Mouse (Mus musculus) CH12.LX (cell line): Measurements from ENCODE around the gene Svs4. TPM values are rescaled to one million over a fixed set of nuclear protein-coding genes. Genes with fewer than 3 reads are reported as not detected.

Experiments
- DNase-seq: peaks from one replicate; pipeline ENCODE4 v3.0.0-alpha.2; 2013; ENCODE audit errors: extremely low read depth
- H3K27ac ChIP-seq: 2 replicates; pipeline ENCODE4 v1.5.1; 2012; ENCODE audit warnings: low read depth, mild to moderate bottlenecking, control low read depth, moderate library complexity; ENCODE audit not compliant: insufficient read depth
- H3K27me3 ChIP-seq: replicated peaks from 2 replicates; pipeline ENCODE3; 2012; ENCODE audit warnings: inconsistent platforms
- H3K36me3 ChIP-seq, 2 experiments: replicated peaks in 1 of 2; 2 replicates each; pipeline versions ENCODE3 to v1.6.1; 2012; ENCODE audit warnings: inconsistent platforms in 1 of 2, low read length in 1 of 2, mild to moderate bottlenecking in 1 of 2, mixed read lengths in 1 of 2, moderate library complexity in 1 of 2; ENCODE audit not compliant: control insufficient read depth in 1 of 2, insufficient read depth in 1 of 2
- H3K4me1 ChIP-seq, 2 experiments: 2 replicates each; pipeline ENCODE4 v1.6.1; 2012; ENCODE audit warnings: inconsistent platforms in 1 of 2, moderate library complexity in 1 of 2; ENCODE audit not compliant: insufficient read depth in 2 of 2, control insufficient read depth in 1 of 2
- H3K4me2 ChIP-seq: 2 replicates; pipeline ENCODE4 v1.6.1; 2012; ENCODE audit warnings: low read depth, mild to moderate bottlenecking, control low read depth; ENCODE audit not compliant: poor library complexity, insufficient read depth, severe bottlenecking
- H3K4me3 ChIP-seq, 3 experiments: fragments of 150-350 bp in 1 of 3; sonication (generic) in 1 of 3; replicated peaks in 1 of 3; 2 replicates each; pipeline versions ENCODE3 to v1.5.1; 2011 to 2012; ENCODE audit warnings: low read depth in 2 of 3, low read length in 2 of 3, mild to moderate bottlenecking in 2 of 3, moderate library complexity in 2 of 3, control low read depth in 1 of 3, improper control_type of control experiment in 1 of 3, inconsistent platforms in 1 of 3, mixed read lengths in 1 of 3; ENCODE audit not compliant: poor library complexity in 1 of 3
- H3K79me2 ChIP-seq: replicated peaks from 2 replicates; pipeline ENCODE4 v1.6.1; 2012; ENCODE audit warnings: mild to moderate bottlenecking, moderate library complexity; ENCODE audit not compliant: control insufficient read depth, poor library complexity, insufficient read depth, severe bottlenecking; ENCODE audit errors: extremely low read depth
- H3K9ac ChIP-seq: 2 replicates; pipeline ENCODE4 v1.6.1; 2012; ENCODE audit warnings: low read depth, mild to moderate bottlenecking, control low read depth, moderate library complexity; ENCODE audit not compliant: insufficient read depth
- H3K9me3 ChIP-seq: replicated peaks from 2 replicates; pipeline ENCODE3; 2012; ENCODE audit warnings: low read length, inconsistent platforms, mixed read lengths
- CTCF ChIP-seq, 2 experiments: IDR thresholded peaks in 1 of 2; conservative IDR thresholded peaks in 1 of 2; 2 replicates each; pipeline ENCODE4 v1.5.1; 2011 to 2012; ENCODE audit warnings: low read depth in 2 of 2, low read length in 2 of 2, improper control_type of control experiment in 1 of 2, inconsistent platforms in 1 of 2, mild to moderate bottlenecking in 1 of 2, moderate library complexity in 1 of 2
- ELF1 ChIP-seq: IDR thresholded peaks from 2 replicates; pipeline ENCODE4 v1.6.1; 2014; ENCODE audit warnings: low read depth, mild to moderate bottlenecking, inconsistent platforms, low read length, improper control_type of control experiment
- ETS1 ChIP-seq: conservative IDR thresholded peaks from 2 replicates; pipeline ENCODE4 v1.6.1; 2012; ENCODE audit warnings: low read depth, mild to moderate bottlenecking, inconsistent platforms, low read length, improper control_type of control experiment, moderate library complexity
- GABPA ChIP-seq: IDR thresholded peaks from 2 replicates; pipeline ENCODE4 v1.6.1; 2012; ENCODE audit warnings: low read depth, low read length, improper control_type of control experiment, inconsistent platforms; ENCODE audit not compliant: insufficient replicate concordance
- HCFC1 ChIP-seq: IDR thresholded peaks from 2 replicates; pipeline ENCODE4 v1.6.1; 2012; ENCODE audit warnings: low read depth, mild to moderate bottlenecking, inconsistent platforms, low read length, improper control_type of control experiment
- IRF4 ChIP-seq: IDR thresholded peaks from 2 replicates; pipeline ENCODE4 v1.6.1; 2014; ENCODE audit warnings: low read depth, mild to moderate bottlenecking, inconsistent platforms, low read length, improper control_type of control experiment
- MAFK ChIP-seq: IDR thresholded peaks from 2 replicates; pipeline ENCODE4 v1.6.1; 2011; ENCODE audit warnings: low read length, improper control_type of control experiment; ENCODE audit not compliant: insufficient replicate concordance
- MEF2A ChIP-seq: IDR thresholded peaks from 2 replicates; pipeline ENCODE4 v1.6.1; 2014; ENCODE audit warnings: low read depth, mild to moderate bottlenecking, inconsistent platforms, low read length, improper control_type of control experiment, borderline replicate concordance
- MYC ChIP-seq: IDR thresholded peaks from 2 replicates; pipeline ENCODE4 v1.6.1; 2011; ENCODE audit warnings: low read depth, mild to moderate bottlenecking, improper control_type of control experiment, low read length
- NRF1 ChIP-seq: IDR thresholded peaks from 2 replicates; pipeline ENCODE4 v1.6.1; 2014; ENCODE audit warnings: low read depth, mild to moderate bottlenecking, inconsistent platforms, low read length, improper control_type of control experiment, moderate library complexity
- PAX5 ChIP-seq: IDR thresholded peaks from 2 replicates; pipeline ENCODE4 v1.6.1; 2012; ENCODE audit warnings: low read length, inconsistent platforms, mixed read lengths
- POLR2AphosphoS2 ChIP-seq: IDR thresholded peaks from 2 replicates; pipeline ENCODE4 v1.6.1; 2011; ENCODE audit warnings: low read depth, low read length, improper control_type of control experiment
- SMC3 ChIP-seq: IDR thresholded peaks from 2 replicates; pipeline ENCODE4 v1.6.1; 2011; ENCODE audit warnings: low read depth, low read length, improper control_type of control experiment
- TBP ChIP-seq: conservative IDR thresholded peaks from 2 replicates; pipeline ENCODE4 v1.6.1; 2011; ENCODE audit warnings: low read depth, low read length, improper control_type of control experiment
- UBTF ChIP-seq: IDR thresholded peaks from 2 replicates; pipeline ENCODE4 v1.6.1; 2012; ENCODE audit warnings: low read depth, mild to moderate bottlenecking, inconsistent platforms, low read length, improper control_type of control experiment, moderate library complexity
- USF1 ChIP-seq: IDR thresholded peaks from 2 replicates; pipeline ENCODE4 v1.6.1; 2014; ENCODE audit warnings: low read depth, mild to moderate bottlenecking, inconsistent platforms, low read length, improper control_type of control experiment
- ZMIZ1 ChIP-seq: IDR thresholded peaks from 2 replicates; pipeline ENCODE4 v1.6.1; 2012; ENCODE audit warnings: low read depth, mild to moderate bottlenecking, inconsistent platforms, low read length, improper control_type of control experiment
- ZNF384 ChIP-seq: IDR thresholded peaks from 2 replicates; pipeline ENCODE4 v1.6.1; 2012; ENCODE audit warnings: low read depth, low read length, improper control_type of control experiment, inconsistent platforms
- dilution Hi-C: fragments of 300-500 bp; cut with MboI; formaldehyde crosslinking; loops from 2 replicates; pipeline ENCODE4 v1.14.3; 2020; ENCODE audit warnings: low sequenced_read_pairs; ENCODE audit not compliant: extremely low pct_unique_long_range_greater_than_20kb, extremely low pct_ligation_motif_present
- in situ Hi-C: fragments of 300-500 bp; cut with MboI; formaldehyde crosslinking; loops from 3 replicates; pipeline ENCODE4 v1.14.3; 2019; ENCODE audit warnings: low sequenced_read_pairs, low pct_ligation_motif_present, low pct_unique_long_range_greater_than_20kb, mixed read lengths
- polyA plus RNA-seq: library from polyadenylated mRNA; unstranded; fragments of >175 nt; gene quantifications from 2 replicates; pipeline ENCODE4 v1.2.1, GENCODE M21; 2012; ENCODE audit warnings: low read depth; ENCODE audit not compliant: insufficient read length
- total RNA-seq, 2 experiments: library from RNA; depleted of rRNA; stranded (reverse); fragments of 300-350 nt in 1 of 2; fragments of >200 nt in 1 of 2; gene quantifications; 2 replicates each; pipeline ENCODE4 v1.2.3; 2012 to 2014

Gene Svs4
- total and polyA plus RNA-seq, 3 experiments = not detected

- Histone ChIP-seq H3K4me1 (no peaks in the 10 kb centered on the region), H3K27ac (no peak overlapping the region)
- TF ChIP-seq PAX5 = no peak
- TF ChIP-seq GABPA = no peak
- TF ChIP-seq IRF4 = no peak
- no peak for TF ChIP-seq ZMIZ1
- no peak for TF ChIP-seq ZNF384
- no peak for TF ChIP-seq SMC3
- TF ChIP-seq ELF1 = no peak
- no peak for TF ChIP-seq MAFK
- no peak for TF ChIP-seq MYC
- TF ChIP-seq TBP = no peak
- TF ChIP-seq USF1 = no peak
- TF ChIP-seq CTCF (conservative IDR thresholded peaks at IDR 0.05 in 1 of 2, IDR thresholded peaks at IDR 0.05 in 1 of 2; ENCODE audit: low read depth in 2 of 2, low read length in 2 of 2) = no peak
- no peak for TF ChIP-seq NRF1
- no peak for TF ChIP-seq HCFC1
- TF ChIP-seq POLR2AphosphoS2 = no peak
- TF ChIP-seq UBTF = no peak
- TF ChIP-seq MEF2A = no peak
- TF ChIP-seq ETS1 = no peak
- TF ChIP-seq, all 38 proteins: peak for 0
- Histone ChIP-seq H3K36me3 (no peaks in the 10 kb centered on the region), H3K4me3 (no peak overlapping the region), H3K79me2 (no peaks in the 10 kb centered on the region), H3K4me2 (no peak overlapping the region), H3K9me3 (no peaks in the 10 kb centered on the region), H3K27me3 (no peaks in the 10 kb centered on the region), H3K9ac (no peak overlapping the region)
- no peak for DNase-seq
- in situ Hi-C loops (no loop called here), dilution Hi-C loops (no loop called here)
Observed at GRCm38 (mm10) chr2:164228361-164229070, 49.7 kb downstream of the Svs4 start.

Other genes with a start within 250 kb of the Svs4 start
Only the 20 nearest of the 21 such genes appear.
- gene Stk4, start 208.1 kb downstream of the Svs4 start, total RNA-seq (2012; rRNA removed) = 53.1 and 64.4 TPM in 2 replicates
- 50.9 and 51.4 TPM in 2 replicates for gene Stk4, start 208.1 kb downstream of the Svs4 start, total RNA-seq (2014; rRNA removed)
- 77.5 and 78.3 TPM in 2 replicates for gene Stk4, start 208.1 kb downstream of the Svs4 start, polyA plus RNA-seq
- gene Tomm34, start 207.3 kb downstream of the Svs4 start, total RNA-seq (2012; rRNA removed) = 26.8 and 30.0 TPM in 2 replicates
- 25.6 and 26.5 TPM in 2 replicates for gene Tomm34, start 207.3 kb downstream of the Svs4 start, total RNA-seq (2014; rRNA removed)
- 38.3 and 40.7 TPM in 2 replicates for gene Tomm34, start 207.3 kb downstream of the Svs4 start, polyA plus RNA-seq
- 0.34 and 0.42 TPM in 2 replicates for gene Kcns1, start 107.3 kb downstream of the Svs4 start, total RNA-seq (2012; rRNA removed)
- gene Kcns1, start 107.3 kb downstream of the Svs4 start, total RNA-seq (2014; rRNA removed) = not detected in 2 replicates
- 0.11 TPM in 1 of 2 replicates, not detected in the other for gene Kcns1, start 107.3 kb downstream of the Svs4 start, polyA plus RNA-seq
- not detected in 2 replicates for gene Wfdc5, start 95.7 kb downstream of the Svs4 start, total RNA-seq (2012; rRNA removed)
- gene Wfdc5, start 95.7 kb downstream of the Svs4 start, total RNA-seq (2014; rRNA removed) = not detected in 2 replicates
- not detected in 2 replicates for gene Wfdc5, start 95.7 kb downstream of the Svs4 start, polyA plus RNA-seq
- not detected in 2 replicates for gene Wfdc12, start 87.9 kb downstream of the Svs4 start, total RNA-seq (2012; rRNA removed)
- gene Wfdc12, start 87.9 kb downstream of the Svs4 start, total RNA-seq (2014; rRNA removed) = not detected in 2 replicates
- gene Wfdc12, start 87.9 kb downstream of the Svs4 start, polyA plus RNA-seq = not detected in 2 replicates
- gene Wfdc15a, start 78.3 kb downstream of the Svs4 start, total RNA-seq (2012; rRNA removed) = not detected in 2 replicates
- gene Wfdc15a, start 78.3 kb downstream of the Svs4 start, total RNA-seq (2014; rRNA removed) = not detected in 2 replicates
- not detected in 2 replicates for gene Wfdc15a, start 78.3 kb downstream of the Svs4 start, polyA plus RNA-seq
- gene Wfdc15b, start 56.8 kb downstream of the Svs4 start, total RNA-seq (2012; rRNA removed) = not detected in 2 replicates
- gene Wfdc15b, start 56.8 kb downstream of the Svs4 start, total RNA-seq (2014; rRNA removed) = not detected in 2 replicates
- not detected in 2 replicates for gene Wfdc15b, start 56.8 kb downstream of the Svs4 start, polyA plus RNA-seq
- not detected in 2 replicates for gene Svs2, start 40.0 kb downstream of the Svs4 start, total RNA-seq (2012; rRNA removed)
- gene Svs2, start 40.0 kb downstream of the Svs4 start, total RNA-seq (2014; rRNA removed) = not detected in 2 replicates
- gene Svs2, start 40.0 kb downstream of the Svs4 start, polyA plus RNA-seq = not detected in 2 replicates
- not detected in 2 replicates for gene Svs3b, start 21.8 kb downstream of the Svs4 start, total RNA-seq (2012; rRNA removed)
- gene Svs3b, start 21.8 kb downstream of the Svs4 start, total RNA-seq (2014; rRNA removed) = not detected in 2 replicates
- not detected in 2 replicates for gene Svs3b, start 21.8 kb downstream of the Svs4 start, polyA plus RNA-seq
- not detected in 2 replicates for gene Svs3a, start 10.8 kb upstream of the Svs4 start, total RNA-seq (2012; rRNA removed)
- not detected in 2 replicates for gene Svs3a, start 10.8 kb upstream of the Svs4 start, total RNA-seq (2014; rRNA removed)
- not detected in 2 replicates for gene Svs3a, start 10.8 kb upstream of the Svs4 start, polyA plus RNA-seq
- not detected in 2 replicates for gene Svs6, start 38.3 kb upstream of the Svs4 start, total RNA-seq (2012; rRNA removed)
- gene Svs6, start 38.3 kb upstream of the Svs4 start, total RNA-seq (2014; rRNA removed) = not detected in 2 replicates
- not detected in 2 replicates for gene Svs6, start 38.3 kb upstream of the Svs4 start, polyA plus RNA-seq
- gene Svs5, start 54.3 kb upstream of the Svs4 start, total RNA-seq (2012; rRNA removed) = not detected in 2 replicates
- gene Svs5, start 54.3 kb upstream of the Svs4 start, total RNA-seq (2014; rRNA removed) = not detected in 2 replicates
- gene Svs5, start 54.3 kb upstream of the Svs4 start, polyA plus RNA-seq = not detected in 2 replicates
- gene Slpi, start 110.6 kb upstream of the Svs4 start, total RNA-seq (2012; rRNA removed) = 1.2 and 2.7 TPM in 2 replicates
- 0.38 and 0.53 TPM in 2 replicates for gene Slpi, start 110.6 kb upstream of the Svs4 start, total RNA-seq (2014; rRNA removed)
- gene Slpi, start 110.6 kb upstream of the Svs4 start, polyA plus RNA-seq = 0.71 and 1.0 TPM in 2 replicates
- gene Rbpjl, start 124.7 kb upstream of the Svs4 start, total RNA-seq (2012; rRNA removed) = 0.08 TPM in 1 of 2 replicates, not detected in the other
- not detected in 2 replicates for gene Rbpjl, start 124.7 kb upstream of the Svs4 start, total RNA-seq (2014; rRNA removed)
- gene Rbpjl, start 124.7 kb upstream of the Svs4 start, polyA plus RNA-seq = not detected in 2 replicates
- not detected in 2 replicates for gene Matn4, start 126.7 kb upstream of the Svs4 start, total RNA-seq (2012; rRNA removed)
- gene Matn4, start 126.7 kb upstream of the Svs4 start, total RNA-seq (2014; rRNA removed) = not detected in 2 replicates
- not detected in 2 replicates for gene Matn4, start 126.7 kb upstream of the Svs4 start, polyA plus RNA-seq
- gene Sdc4, start 165.4 kb upstream of the Svs4 start, total RNA-seq (2012; rRNA removed) = 63.9 and 69.9 TPM in 2 replicates
- gene Sdc4, start 165.4 kb upstream of the Svs4 start, total RNA-seq (2014; rRNA removed) = 53.4 and 59.8 TPM in 2 replicates
- gene Sdc4, start 165.4 kb upstream of the Svs4 start, polyA plus RNA-seq = 36.4 and 46.6 TPM in 2 replicates
- gene Sys1, start 178.5 kb upstream of the Svs4 start, total RNA-seq (2012; rRNA removed) = 58.5 and 59.7 TPM in 2 replicates
- gene Sys1, start 178.5 kb upstream of the Svs4 start, total RNA-seq (2014; rRNA removed) = 41.8 and 46.6 TPM in 2 replicates
- 46.5 and 57.4 TPM in 2 replicates for gene Sys1, start 178.5 kb upstream of the Svs4 start, polyA plus RNA-seq
- 0.88 and 1.1 TPM in 2 replicates for gene Gm20458, start 182.5 kb upstream of the Svs4 start, total RNA-seq (2012; rRNA removed)
- gene Gm20458, start 182.5 kb upstream of the Svs4 start, total RNA-seq (2014; rRNA removed) = 0.74 TPM in 1 of 2 replicates, not detected in the other
- gene Gm20458, start 182.5 kb upstream of the Svs4 start, polyA plus RNA-seq = 0.31 and 1.2 TPM in 2 replicates
- not detected in 2 replicates for gene Trp53tg5, start 195.3 kb upstream of the Svs4 start, total RNA-seq (2012; rRNA removed)
- gene Trp53tg5, start 195.3 kb upstream of the Svs4 start, total RNA-seq (2014; rRNA removed) = not detected in 2 replicates
- not detected in 2 replicates for gene Trp53tg5, start 195.3 kb upstream of the Svs4 start, polyA plus RNA-seq
- 1.6 and 5.7 TPM in 2 replicates for gene Dbndd2, start 207.6 kb upstream of the Svs4 start, total RNA-seq (2012; rRNA removed)
- gene Dbndd2, start 207.6 kb upstream of the Svs4 start, total RNA-seq (2014; rRNA removed) = 0.61 TPM in 1 of 2 replicates, not detected in the other
- 0.31 and 0.53 TPM in 2 replicates for gene Dbndd2, start 207.6 kb upstream of the Svs4 start, polyA plus RNA-seq